Mouse (Mus musculus): Measurements from ENCODE around the gene Phactr2. TPM values are rescaled to one million over a fixed set of nuclear protein-coding genes. Genes with fewer than 3 reads are reported as not detected.

Phactr2 gene
- polyA plus RNA-seq, 1 experiment from 2014 or later = 27.2 TPM

DNA sequence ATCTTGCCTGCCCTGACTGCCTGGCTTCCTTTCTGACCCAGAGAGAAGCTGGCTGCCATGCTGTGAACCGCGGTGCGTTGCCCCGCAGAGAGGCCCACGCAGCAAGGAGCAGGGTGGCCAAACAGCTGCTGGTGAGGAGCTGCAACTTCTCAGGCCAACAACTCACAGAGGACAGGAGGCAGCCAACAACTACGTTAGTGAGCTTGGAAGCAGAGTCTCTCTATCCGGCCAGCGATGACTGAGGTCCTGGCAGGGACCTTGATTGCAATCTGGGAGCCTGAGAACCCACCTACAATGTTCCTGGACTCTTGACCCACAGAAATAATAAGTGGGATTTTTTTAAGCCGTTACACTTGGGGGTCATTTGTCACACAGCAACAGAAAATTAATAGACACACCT, 49.0 kb downstream of the Phactr2 start:
- no peak overlapping the region for H3K4me2 ChIP-seq (replicated peaks)
- H3K9ac ChIP-seq = no peak overlapping the region
- H3K9me3 ChIP-seq = no peaks in the 10 kb centered on the region
- H3K27ac ChIP-seq = no peak overlapping the region
- no peaks in the 10 kb centered on the region for H3K27me3 ChIP-seq
- no peaks in the 10 kb centered on the region for H3K36me3 ChIP-seq
- no peak for ATAC-seq (ENCODE audit: insufficient number of reproducible peaks, insufficient read depth, low FRiP score, low TSS enrichment)
- no peaks in the 10 kb centered on the region for H3K4me1 ChIP-seq
- no peak overlapping the region for H3K4me3 ChIP-seq
- 89% methylated on average over 9 of the region's 9 CpGs for WGBS

DNA sequence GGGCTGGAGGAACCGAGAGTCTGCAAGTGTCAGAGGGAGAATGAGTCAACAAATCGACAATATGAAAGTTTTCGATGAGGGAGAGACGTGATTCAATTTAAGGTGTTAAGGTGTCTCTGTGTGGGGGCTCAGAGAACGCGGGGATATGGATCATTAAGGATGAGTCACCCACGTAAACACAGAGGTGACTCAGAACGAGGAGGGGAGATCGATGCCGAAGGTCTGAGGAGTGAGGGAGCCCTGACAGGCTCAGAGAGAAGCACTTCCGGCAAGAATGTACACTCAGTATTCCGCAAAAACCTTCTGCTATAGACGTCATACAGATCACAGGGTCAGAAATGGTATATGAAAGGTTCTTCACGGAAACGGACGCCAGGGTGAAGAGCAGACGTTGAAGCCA, 49.7 kb downstream of the Phactr2 start:
- H3K9me3 ChIP-seq = no peaks in the 10 kb centered on the region
- no peak overlapping the region for H3K4me3 ChIP-seq
- WGBS = 86% methylated on average over 17 of the region's 17 CpGs
- H3K36me3 ChIP-seq = no peaks in the 10 kb centered on the region
- no peak for ATAC-seq (ENCODE audit: insufficient number of reproducible peaks, insufficient read depth, low FRiP score, low TSS enrichment)
- no peaks in the 10 kb centered on the region for H3K27me3 ChIP-seq
- no peak overlapping the region for H3K4me2 ChIP-seq (replicated peaks)
- H3K27ac ChIP-seq = no peak overlapping the region
- no peak overlapping the region for H3K9ac ChIP-seq
- no peaks in the 10 kb centered on the region for H3K4me1 ChIP-seq

DNA sequence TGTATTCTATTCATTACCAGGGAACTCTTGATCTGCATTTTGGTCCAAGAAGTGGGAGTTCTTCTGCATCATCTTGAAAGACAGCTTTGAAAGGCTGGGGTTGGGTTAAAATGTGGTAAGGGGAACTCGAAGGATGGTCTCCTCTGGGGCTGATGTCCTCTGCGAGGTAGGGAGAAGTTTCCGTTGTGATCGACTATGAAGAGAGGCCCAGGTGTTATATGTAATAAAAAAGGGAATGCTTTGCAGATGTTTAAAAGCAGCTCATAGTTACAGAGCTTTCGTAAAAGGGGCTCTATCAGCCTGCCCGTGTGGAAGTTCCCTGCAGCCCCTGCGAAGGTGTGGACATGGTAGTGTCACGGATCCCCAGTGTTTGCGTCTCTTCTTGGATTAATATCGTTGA, 50.2 kb downstream of the Phactr2 start:
- no peaks in the 10 kb centered on the region for H3K36me3 ChIP-seq
- no peak overlapping the region for H3K27ac ChIP-seq
- H3K4me2 ChIP-seq (replicated peaks) = no peak overlapping the region
- WGBS = 83% methylated on average over 10 of the region's 10 CpGs
- H3K4me1 ChIP-seq = no peaks in the 10 kb centered on the region
- no peak for ATAC-seq (ENCODE audit: insufficient number of reproducible peaks, insufficient read depth, low FRiP score, low TSS enrichment)
- H3K9ac ChIP-seq = no peak overlapping the region
- H3K9me3 ChIP-seq = no peaks in the 10 kb centered on the region
- H3K4me3 ChIP-seq = no peak overlapping the region
- no peaks in the 10 kb centered on the region for H3K27me3 ChIP-seq

DNA sequence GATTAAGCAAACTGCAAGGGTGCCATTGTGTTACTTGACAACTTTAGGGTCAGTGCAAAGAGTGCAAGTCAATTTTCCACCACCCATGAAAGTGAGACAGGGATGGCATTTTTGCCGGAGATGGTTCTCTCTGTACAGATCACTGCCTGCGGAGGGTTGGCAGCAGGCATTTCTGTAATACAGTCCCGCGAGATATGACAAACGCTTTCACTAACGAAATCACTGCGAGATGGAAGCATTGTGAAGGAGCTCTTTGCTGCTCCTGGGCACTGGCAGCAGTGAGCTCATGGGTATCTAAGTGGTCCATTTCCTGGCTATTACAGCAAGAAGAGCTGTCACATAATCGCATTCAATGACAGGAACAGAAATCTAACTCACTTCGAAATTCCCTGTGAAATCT, 52.1 kb downstream of the Phactr2 start:
- ATAC-seq (ENCODE audit: insufficient number of reproducible peaks, insufficient read depth, low FRiP score, low TSS enrichment) = no peak
- no peak overlapping the region for H3K4me3 ChIP-seq
- no peak overlapping the region for H3K9ac ChIP-seq
- no peak overlapping the region for H3K27ac ChIP-seq
- H3K36me3 ChIP-seq = no peaks in the 10 kb centered on the region
- no peaks in the 10 kb centered on the region for H3K27me3 ChIP-seq
- H3K9me3 ChIP-seq = no peaks in the 10 kb centered on the region
- whole genome bisulfite sequencing = 82% methylated on average over 9 of the region's 9 CpGs
- no peak overlapping the region for H3K4me2 ChIP-seq (replicated peaks)
- no peaks in the 10 kb centered on the region for H3K4me1 ChIP-seq

DNA sequence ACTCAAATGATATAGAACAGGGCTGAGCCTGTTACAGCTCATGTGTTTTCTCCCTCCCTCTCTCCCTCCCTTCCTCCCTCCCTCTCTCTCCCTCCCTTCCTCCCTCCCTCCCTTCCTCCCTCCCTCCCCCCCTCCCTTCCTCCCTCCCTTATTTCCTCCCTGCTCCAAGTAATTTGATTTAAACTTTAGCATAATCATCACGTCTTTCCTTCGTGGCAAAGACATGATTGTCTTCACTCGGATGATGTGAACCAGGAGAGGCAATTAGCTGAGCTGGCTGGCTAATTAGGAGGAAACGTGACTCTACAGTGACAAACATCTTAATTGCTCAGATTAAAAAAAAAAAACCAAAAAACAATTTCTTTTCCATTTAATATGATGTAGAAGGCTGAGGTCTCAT, 55.0 kb downstream of the Phactr2 start:
- H3K27me3 ChIP-seq = no peaks in the 10 kb centered on the region
- no peak overlapping the region for H3K27ac ChIP-seq
- H3K4me2 ChIP-seq (replicated peaks) = no peak overlapping the region
- no peak for ATAC-seq (ENCODE audit: insufficient number of reproducible peaks, insufficient read depth, low FRiP score, low TSS enrichment)
- no peaks in the 10 kb centered on the region for H3K4me1 ChIP-seq
- H3K36me3 ChIP-seq = no peaks in the 10 kb centered on the region
- no peak overlapping the region for H3K4me3 ChIP-seq
- no peak overlapping the region for H3K9ac ChIP-seq
- WGBS = 35% methylated on average over 4 of the region's 4 CpGs
- no peaks in the 10 kb centered on the region for H3K9me3 ChIP-seq

DNA sequence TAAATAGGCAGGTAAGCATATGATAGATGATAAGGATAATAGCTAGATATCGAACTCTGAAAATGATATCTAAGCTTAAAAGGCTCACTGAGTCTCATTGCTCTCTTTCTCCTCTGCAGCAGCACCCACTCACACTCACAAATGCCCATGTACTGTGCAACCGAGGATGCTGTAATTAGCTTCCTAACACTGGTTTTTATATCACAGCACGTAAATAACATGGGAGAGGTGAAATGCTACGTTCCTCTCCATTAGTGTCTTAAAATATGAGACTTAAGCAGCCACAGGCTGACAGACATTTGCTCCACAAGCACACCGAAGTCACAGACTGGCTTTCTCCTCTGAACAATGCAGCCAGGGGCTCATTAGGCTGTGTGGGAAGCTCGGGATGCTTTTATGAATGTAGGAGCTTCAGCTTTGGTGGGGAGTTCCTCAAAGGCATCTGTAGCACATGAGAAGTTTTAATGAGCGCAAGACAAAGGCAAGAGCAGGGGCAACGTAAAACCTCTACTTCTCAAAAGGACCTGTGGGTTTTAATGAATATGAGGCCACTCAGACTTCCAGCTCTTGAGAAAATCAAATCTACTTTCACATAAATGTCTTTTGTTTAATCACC, 58.6 kb downstream of the Phactr2 start:
- Histone ChIP-seq H3K9ac (no peak overlapping the region), H3K36me3 (no peaks in the 10 kb centered on the region), H3K4me3 (no peak overlapping the region), H3K9me3 (no peaks in the 10 kb centered on the region), H3K27ac (no peak overlapping the region), H3K4me2 (replicated peaks) (no peak overlapping the region), H3K27me3 (no peaks in the 10 kb centered on the region), H3K4me1 (no peaks in the 10 kb centered on the region)
- no peak for ATAC-seq (ENCODE audit: insufficient number of reproducible peaks, insufficient read depth, low FRiP score, low TSS enrichment)
- 72% methylated on average over 8 of the region's 8 CpGs for WGBS

DNA sequence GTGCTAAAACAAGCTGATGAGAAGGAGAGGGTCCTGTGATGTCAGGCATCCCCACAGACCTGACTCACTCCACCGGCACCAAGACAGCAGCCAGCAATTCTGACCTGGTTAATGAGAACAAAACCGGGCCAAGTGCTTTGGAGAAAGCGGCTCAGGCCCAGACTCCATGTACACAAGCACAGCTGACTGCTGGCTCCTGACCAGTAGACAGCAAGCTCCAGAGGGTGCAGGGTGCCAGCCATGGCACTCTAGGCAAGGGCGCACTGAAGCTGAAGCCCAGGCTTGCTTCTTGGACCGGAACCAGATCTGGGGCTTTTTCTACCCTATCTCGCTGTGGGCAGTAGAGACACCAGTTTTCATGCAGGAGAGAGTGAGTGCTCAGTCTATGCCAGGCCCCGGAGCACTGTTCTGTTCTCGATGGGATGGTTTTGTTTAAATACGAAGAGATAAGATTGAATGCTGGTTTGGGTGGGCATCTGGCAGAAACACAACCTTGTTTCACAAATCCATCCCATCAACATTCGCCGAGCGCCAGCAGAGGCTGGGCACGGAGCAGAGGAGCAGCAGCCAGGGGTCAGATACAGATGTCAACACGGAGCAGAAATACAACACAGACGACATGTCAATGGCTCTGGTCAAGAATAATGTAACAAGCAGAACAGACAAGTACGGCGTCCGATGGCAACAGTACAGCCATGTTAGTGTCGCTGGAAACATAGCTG, 61.8 kb downstream of the Phactr2 start:
- WGBS = 88% methylated on average over 19 of the region's 19 CpGs

DNA sequence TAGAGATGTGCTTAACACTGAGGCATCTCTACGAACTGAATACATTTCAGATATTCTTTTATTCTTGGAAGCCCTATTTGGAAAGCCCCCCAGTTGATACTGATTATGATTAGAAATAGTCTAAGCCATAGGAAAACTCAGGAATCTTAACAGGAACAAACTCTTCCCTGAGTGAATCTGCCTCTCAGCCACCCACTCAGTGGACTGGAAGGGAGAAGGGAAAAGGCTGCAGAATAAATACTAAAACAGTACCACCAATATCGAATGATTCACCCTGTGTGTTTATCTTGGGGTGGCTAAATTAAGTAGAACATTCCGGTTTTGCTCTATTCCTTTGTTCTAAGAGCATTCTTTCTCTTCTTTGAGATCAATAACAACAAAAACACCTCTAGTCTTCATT, 63.2 kb downstream of the Phactr2 start:
- H3K4me2 ChIP-seq (replicated peaks) = no peak overlapping the region
- no peak overlapping the region for H3K9ac ChIP-seq
- no peak for ATAC-seq (ENCODE audit: insufficient number of reproducible peaks, insufficient read depth, low FRiP score, low TSS enrichment)
- H3K36me3 ChIP-seq = no peaks in the 10 kb centered on the region
- H3K27ac ChIP-seq = no peak overlapping the region
- H3K4me3 ChIP-seq = no peak overlapping the region
- no peaks in the 10 kb centered on the region for H3K9me3 ChIP-seq
- H3K4me1 ChIP-seq = no peaks in the 10 kb centered on the region
- WGBS = 87% methylated on average over 3 of the region's 3 CpGs
- H3K27me3 ChIP-seq = no peaks in the 10 kb centered on the region

More for the DNA sequence above, 61.8 kb downstream of the Phactr2 start:
- H3K4me1 ChIP-seq = no peaks in the 10 kb centered on the region
- ATAC-seq (ENCODE audit: insufficient number of reproducible peaks, insufficient read depth, low FRiP score, low TSS enrichment) = no peak
- no peaks in the 10 kb centered on the region for H3K27me3 ChIP-seq
- H3K27ac ChIP-seq = no peak overlapping the region
- H3K4me2 ChIP-seq (replicated peaks) = no peak overlapping the region
- H3K9me3 ChIP-seq = no peaks in the 10 kb centered on the region
- H3K9ac ChIP-seq = no peak overlapping the region
- no peaks in the 10 kb centered on the region for H3K36me3 ChIP-seq
- H3K4me3 ChIP-seq = no peak overlapping the region

DNA sequence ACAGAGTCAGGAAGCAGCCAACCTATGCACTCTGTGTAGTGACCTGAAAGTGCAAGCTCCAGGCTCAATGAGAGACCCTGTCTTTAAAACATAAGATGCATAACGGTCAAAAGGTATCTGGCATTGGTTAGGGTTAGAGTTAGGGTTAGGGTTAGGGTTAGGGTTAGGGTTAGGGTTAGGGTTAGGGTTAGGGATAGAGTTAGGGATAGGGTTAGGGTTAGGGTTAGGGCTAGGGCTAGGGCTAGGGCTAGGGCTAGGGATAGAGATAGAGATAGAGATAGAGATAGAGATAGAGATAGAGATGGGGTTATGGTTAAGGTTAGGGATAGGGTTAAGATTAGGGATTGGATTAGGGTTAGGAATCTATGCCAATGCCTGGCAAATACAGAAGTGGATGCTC, 72.2 kb downstream of the Phactr2 start:
- Histone ChIP-seq H3K9me3 (no peaks in the 10 kb centered on the region), H3K4me3 (no peak overlapping the region), H3K9ac (no peak overlapping the region), H3K36me3 (no peaks in the 10 kb centered on the region), H3K27me3 (no peaks in the 10 kb centered on the region), H3K4me2 (replicated peaks) (no peak overlapping the region), H3K4me1 (no peaks in the 10 kb centered on the region), H3K27ac (no peak overlapping the region)
- 73% methylated on average over 1 of the region's 1 CpGs for WGBS
- ATAC-seq (ENCODE audit: insufficient number of reproducible peaks, insufficient read depth, low FRiP score, low TSS enrichment) = no peak

DNA sequence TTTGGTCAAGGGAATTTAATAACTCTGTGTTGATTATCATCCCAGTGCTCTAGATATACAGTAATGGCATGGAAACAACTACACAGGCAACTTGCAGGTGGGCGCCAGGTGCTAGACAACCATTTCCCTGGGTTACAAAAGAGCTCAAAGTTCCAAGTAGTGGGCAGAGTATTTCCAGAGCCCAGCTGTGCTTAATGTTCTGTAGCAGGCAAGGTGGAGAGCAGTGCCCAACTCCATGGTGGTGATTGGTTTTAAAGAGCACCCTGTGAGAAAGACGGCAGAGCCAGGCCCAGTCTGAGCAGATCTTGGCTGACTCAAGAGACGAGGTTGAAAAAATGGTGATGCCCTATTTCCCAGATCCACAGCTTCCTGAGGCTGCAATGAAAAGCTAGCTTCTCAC, 78.5 kb downstream of the Phactr2 start:
- Histone ChIP-seq H3K36me3 (no peaks in the 10 kb centered on the region), H3K9ac (no peak overlapping the region), H3K27ac (no peak overlapping the region), H3K9me3 (no peaks in the 10 kb centered on the region), H3K4me1 (no peaks in the 10 kb centered on the region), H3K27me3 (no peaks in the 10 kb centered on the region), H3K4me2 (replicated peaks) (no peak overlapping the region), H3K4me3 (no peak overlapping the region)
- 90% methylated on average over 3 of the region's 3 CpGs for whole genome bisulfite sequencing
- no peak for ATAC-seq (ENCODE audit: insufficient number of reproducible peaks, insufficient read depth, low FRiP score, low TSS enrichment)

DNA sequence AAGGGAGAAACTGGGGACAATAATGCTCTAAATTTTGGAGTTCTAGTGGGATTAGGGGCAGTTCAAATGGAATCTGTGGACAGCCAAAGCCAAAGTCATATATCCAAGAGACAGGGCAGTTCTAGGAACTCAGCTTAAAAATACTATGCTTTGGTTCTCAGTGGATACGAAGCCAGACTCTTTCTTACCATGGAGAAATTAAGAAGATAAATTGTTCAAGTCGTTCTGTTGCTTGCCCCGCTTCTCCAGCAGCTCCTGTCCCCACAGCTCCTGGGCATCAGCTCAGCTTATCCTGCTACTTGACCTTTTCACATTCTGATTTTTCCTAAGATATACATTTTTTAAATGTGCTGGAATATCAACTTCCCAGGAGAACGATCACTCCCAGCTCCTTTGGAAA, 80.2 kb downstream of the Phactr2 start:
- Histone ChIP-seq H3K27me3 (no peaks in the 10 kb centered on the region), H3K9me3 (no peaks in the 10 kb centered on the region), H3K4me3 (no peak overlapping the region), H3K4me1 (peaks cover 1% of the 10 kb centered on the region; the same call in 1 of the 2 replicates), H3K36me3 (no peaks in the 10 kb centered on the region), H3K4me2 (replicated peaks) (no peak overlapping the region), H3K27ac (no peak overlapping the region), H3K9ac (no peak overlapping the region)
- ATAC-seq (ENCODE audit: insufficient number of reproducible peaks, insufficient read depth, low FRiP score, low TSS enrichment) = no peak
- 77% methylated on average over 4 of the region's 4 CpGs for WGBS

DNA sequence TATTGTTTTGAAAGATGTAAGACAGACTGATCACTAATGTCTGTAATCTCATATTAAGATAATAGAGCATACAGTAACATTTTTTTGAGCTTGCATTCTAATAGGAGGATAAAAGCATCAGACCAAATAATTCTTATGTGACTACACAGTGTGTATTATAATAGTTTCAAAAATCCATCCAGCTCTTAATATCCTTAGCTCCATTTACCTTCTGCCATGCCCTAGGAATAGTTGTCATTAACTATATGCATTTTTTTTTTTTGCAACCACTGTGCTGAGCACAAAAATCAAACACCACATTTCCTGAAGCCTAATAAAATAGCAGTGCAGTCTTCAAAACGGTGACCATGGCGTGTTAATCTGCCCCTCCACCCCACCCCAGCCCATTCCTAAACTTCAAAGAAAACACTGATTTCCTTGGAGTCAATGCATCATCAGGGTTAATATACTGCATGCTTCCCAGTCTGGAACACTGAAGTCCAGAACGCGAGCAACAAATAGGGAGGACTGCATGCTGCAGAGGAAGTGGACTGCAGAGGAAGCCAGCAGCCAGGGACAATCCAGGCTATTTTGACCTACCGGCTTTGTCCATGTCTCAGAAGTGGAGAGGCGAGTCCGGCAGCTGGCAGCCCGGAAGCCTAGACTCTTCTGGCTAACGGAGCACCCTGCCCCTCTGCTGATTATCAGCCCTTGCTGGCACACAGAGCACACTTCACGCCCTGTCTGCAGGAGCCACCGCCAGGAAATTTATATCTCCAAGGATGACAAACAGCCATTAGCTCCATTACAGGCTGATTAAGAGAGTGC, 85.9 kb downstream of the Phactr2 start:
- Histone ChIP-seq H3K4me2 (replicated peaks) (peak overlapping the region; percentile 42), H3K9ac (0 out of 2 replicates have a peak overlapping the region, but pooled peaks have one; percentile 24), H3K4me3 (peak overlapping the region; percentile 15; the same call in 1 of the 2 replicates), H3K27me3 (no peaks in the 10 kb centered on the region), H3K4me1 (peaks cover 13% of the 10 kb centered on the region; the same call in 1 of the 2 replicates), H3K27ac (peak overlapping the region; percentile 46; the same call in 1 of the 2 replicates), H3K9me3 (no peaks in the 10 kb centered on the region), H3K36me3 (no peaks in the 10 kb centered on the region)
- WGBS = 10% methylated on average over 11 of the region's 11 CpGs
- 0 out of 2 replicates have a peak, but pooled peaks have one; percentile 50 for ATAC-seq (ENCODE audit: insufficient number of reproducible peaks, insufficient read depth, low FRiP score, low TSS enrichment)

Data from embryonic facial prominence, embryonic 12.5 days (tissue).